Mouse (Mus musculus): ENCODE data around the gene Idnk. TPM values are rescaled to one million over a fixed set of nuclear protein-coding genes. Genes with fewer than 3 reads are reported as not detected.

Idnk gene
- polyA plus RNA-seq, 1 experiment from 2014 or later = 25.8 TPM

DNA sequence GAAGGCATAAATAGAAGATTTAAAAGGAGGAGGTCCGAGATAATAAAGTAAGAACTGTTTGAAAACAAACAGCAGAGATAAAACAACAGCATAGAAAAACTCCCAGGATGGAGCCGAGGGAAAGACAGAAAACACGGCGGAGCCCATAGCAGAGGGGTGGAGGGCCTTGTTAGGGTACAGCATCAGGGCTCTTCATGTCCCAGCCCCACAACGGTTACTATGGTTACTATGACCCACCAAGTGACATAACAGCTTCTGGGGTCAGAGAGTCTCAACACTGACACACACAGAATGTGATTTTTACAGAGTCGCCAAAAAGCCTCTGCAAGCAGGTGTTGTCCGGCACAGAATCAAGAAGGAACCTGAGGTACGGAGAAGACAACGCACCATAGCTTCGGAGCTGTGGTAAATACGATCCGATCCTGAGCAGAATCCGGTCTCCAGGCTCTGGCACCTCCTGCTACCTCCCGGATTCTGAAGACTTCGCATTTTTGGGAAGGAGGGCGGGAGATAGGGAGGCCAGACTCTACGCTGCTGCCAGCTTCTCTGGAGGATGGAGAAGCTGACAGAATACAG lies 9.1 kb upstream of the Idnk start:
- H3K27me3 ChIP-seq (replicated peaks) = peaks cover 7% of the 10 kb centered on the region; the same call in 1 of the 2 replicates
- H3K4me1 ChIP-seq = peaks cover 16% of the 10 kb centered on the region; the same call in 1 of the 2 replicates
- WGBS (ENCODE audit: insufficient replicate concordance) = 5% methylated on average over 17 of the region's 17 CpGs
- H3K4me2 ChIP-seq = peak overlapping the region; percentile 76
- peak overlapping the region; percentile 30; the same call in 1 of the 2 replicates for H3K9ac ChIP-seq
- peak overlapping the region; percentile 59 for H3K27ac ChIP-seq
- ATAC-seq = peak; percentile 90
- 0 out of 2 replicates have a peak, but pooled peaks cover 4% of the 10 kb centered on the region for H3K9me3 ChIP-seq (replicated peaks)
- no peaks in the 10 kb centered on the region for H3K36me3 ChIP-seq
- peak overlapping the region; percentile 54 for H3K4me3 ChIP-seq

DNA sequence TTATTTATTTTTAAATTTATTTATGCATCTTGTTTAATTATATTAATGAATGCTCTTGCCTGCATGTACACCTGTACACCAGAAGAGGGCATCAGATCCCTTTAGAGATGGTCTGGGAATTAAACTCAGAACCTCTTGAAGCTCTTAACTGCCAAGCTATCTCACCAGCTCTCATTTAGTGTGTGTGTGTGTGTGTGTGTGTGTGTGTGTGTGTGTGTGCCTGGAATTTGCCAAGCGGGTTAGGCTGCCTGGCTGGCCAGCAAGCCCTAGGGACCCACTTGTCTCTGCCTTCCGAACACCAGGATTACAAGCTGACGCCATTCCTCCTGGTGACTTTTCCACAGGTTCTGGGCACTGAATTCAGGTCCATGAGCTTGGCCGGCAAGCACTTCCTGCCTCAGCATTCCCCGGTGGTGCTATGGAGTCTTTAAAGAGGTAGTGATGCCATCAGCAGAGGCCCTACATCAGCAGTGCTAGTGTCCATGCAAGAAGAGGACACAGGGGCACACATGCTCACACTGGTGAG lies 8.4 kb upstream of the Idnk start:
- Histone ChIP-seq H3K27me3 (replicated peaks) (peaks cover 7% of the 10 kb centered on the region; the same call in 1 of the 2 replicates), H3K9me3 (replicated peaks) (0 out of 2 replicates have a peak, but pooled peaks cover 4% of the 10 kb centered on the region), H3K9ac (peak overlapping the region; percentile 30; the same call in 1 of the 2 replicates), H3K27ac (no peak overlapping the region), H3K4me3 (peak overlapping the region; percentile 54), H3K4me2 (peak overlapping the region; percentile 76), H3K36me3 (no peaks in the 10 kb centered on the region), H3K4me1 (peaks cover 16% of the 10 kb centered on the region; the same call in 1 of the 2 replicates)
- WGBS (ENCODE audit: insufficient replicate concordance) = 46% methylated on average over 5 of the region's 5 CpGs
- peak; percentile 51; the same call in 1 of the 2 replicates for ATAC-seq

DNA sequence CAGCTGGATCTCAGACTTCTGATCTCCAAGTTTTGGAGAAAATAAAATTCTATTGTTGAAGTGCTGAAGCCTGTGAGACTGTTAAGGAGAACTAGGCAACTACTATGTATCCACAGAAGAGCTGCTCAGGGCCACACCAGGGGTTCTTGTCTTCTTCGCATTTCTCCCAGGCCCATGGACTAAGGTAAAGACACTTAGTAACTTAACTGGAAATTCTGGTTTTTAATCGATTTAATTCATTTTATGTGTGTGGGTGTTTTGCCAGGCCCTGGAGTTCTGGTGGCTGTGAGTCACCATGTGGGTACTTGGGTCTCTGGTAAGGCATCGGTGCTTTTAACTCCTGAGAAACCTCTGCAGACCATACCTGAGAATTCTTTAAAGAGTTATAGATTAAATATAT lies 7.8 kb upstream of the Idnk start:
- ATAC-seq = no peak
- no peak overlapping the region for H3K4me3 ChIP-seq
- no peak overlapping the region for H3K4me2 ChIP-seq
- 0 out of 2 replicates have a peak, but pooled peaks cover 4% of the 10 kb centered on the region for H3K9me3 ChIP-seq (replicated peaks)
- no peaks in the 10 kb centered on the region for H3K36me3 ChIP-seq
- WGBS (ENCODE audit: insufficient replicate concordance) = 70% methylated on average over 3 of the region's 3 CpGs
- H3K9ac ChIP-seq = no peak overlapping the region
- peaks cover 7% of the 10 kb centered on the region; the same call in 1 of the 2 replicates for H3K27me3 ChIP-seq (replicated peaks)
- H3K4me1 ChIP-seq = peaks cover 16% of the 10 kb centered on the region; the same call in 1 of the 2 replicates
- H3K27ac ChIP-seq = no peak overlapping the region

- H3K36me3 ChIP-seq = no peaks in the 10 kb centered on the region
- no peak overlapping the region for H3K4me3 ChIP-seq
- H3K4me2 ChIP-seq = no peak overlapping the region
- WGBS (ENCODE audit: insufficient replicate concordance) = 52% methylated on average over 11 of the region's 11 CpGs
- 0 out of 2 replicates have a peak, but pooled peaks cover 4% of the 10 kb centered on the region for H3K9me3 ChIP-seq (replicated peaks)
- no peak overlapping the region for H3K9ac ChIP-seq
- no peak overlapping the region for H3K27ac ChIP-seq
- peaks cover 16% of the 10 kb centered on the region; the same call in 1 of the 2 replicates for H3K4me1 ChIP-seq
- ATAC-seq = no peak
- H3K27me3 ChIP-seq (replicated peaks) = peaks cover 7% of the 10 kb centered on the region; the same call in 1 of the 2 replicates
These were observed 7.0 kb upstream of the Idnk start for GRCm38 (mm10) chr13:58150442-58150841.

DNA sequence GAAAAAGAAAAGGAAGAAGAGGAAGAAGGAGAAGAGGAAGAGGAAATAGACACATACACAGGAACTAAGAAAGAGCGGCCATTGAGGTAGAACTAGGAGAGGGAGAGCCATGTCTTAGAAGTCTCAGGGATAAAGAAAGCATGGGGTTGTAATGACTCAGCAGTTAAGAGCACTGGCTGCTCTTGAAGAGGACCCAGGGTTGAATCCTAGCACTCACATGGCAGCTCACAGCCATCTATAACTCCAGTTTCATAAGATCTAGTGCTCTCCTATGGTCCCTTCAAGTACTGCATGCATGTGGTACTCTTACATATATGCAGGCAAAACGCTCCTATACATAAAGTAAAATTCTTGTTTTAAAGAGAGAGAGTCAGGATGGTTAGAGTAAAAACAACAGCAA lies 1.4 kb upstream of the Idnk start:
- Histone ChIP-seq H3K4me1 (peaks cover 22% of the 10 kb centered on the region), H3K9ac (no peak overlapping the region), H3K9me3 (replicated peaks) (peaks cover 2% of the 10 kb centered on the region; the same call in 1 of the 2 replicates), H3K36me3 (peaks cover 14% of the 10 kb centered on the region), H3K4me2 (no peak overlapping the region), H3K27me3 (replicated peaks) (no peaks in the 10 kb centered on the region), H3K4me3 (no peak overlapping the region), H3K27ac (no peak overlapping the region; the same call in 1 of the 2 replicates)
- 77% methylated on average over 2 of the region's 2 CpGs for WGBS (ENCODE audit: insufficient replicate concordance)
- no peak for ATAC-seq

- 0 out of 2 replicates have a peak overlapping the region, but pooled peaks have one; percentile 48 for H3K27ac ChIP-seq
- H3K9ac ChIP-seq = peak overlapping the region; percentile 87
- H3K4me2 ChIP-seq = peak overlapping the region; percentile 99
- no peaks in the 10 kb centered on the region for H3K27me3 ChIP-seq (replicated peaks)
- H3K9me3 ChIP-seq (replicated peaks) = peaks cover 9% of the 10 kb centered on the region; the same call in 1 of the 2 replicates
- peak overlapping the region; percentile 90 for H3K4me3 ChIP-seq
- peaks cover 21% of the 10 kb centered on the region for H3K36me3 ChIP-seq
- peak; percentile 13; the same call in 1 of the 2 replicates for ATAC-seq
- peaks cover 22% of the 10 kb centered on the region for H3K4me1 ChIP-seq
- WGBS (ENCODE audit: insufficient replicate concordance) = 10% methylated on average over 8 of the region's 8 CpGs
These were observed 413 bp upstream of the Idnk start for GRCm38 (mm10) chr13:58157036-58157435.

GRCm38 (mm10) chr13:58158099-58158912 lies 857 bp downstream of the Idnk start:
- H3K27me3 ChIP-seq (replicated peaks) = no peaks in the 10 kb centered on the region
- peak overlapping the region; percentile 69 for H3K27ac ChIP-seq
- peak overlapping the region; percentile 99 for H3K4me2 ChIP-seq
- H3K36me3 ChIP-seq = peaks cover 30% of the 10 kb centered on the region
- peaks cover 22% of the 10 kb centered on the region for H3K4me1 ChIP-seq
- H3K9ac ChIP-seq = peak overlapping the region; percentile 87
- H3K4me3 ChIP-seq = peak overlapping the region; percentile 90
- 6% methylated on average over 16 of the region's 16 CpGs for WGBS (ENCODE audit: insufficient replicate concordance)
- peaks cover 9% of the 10 kb centered on the region; the same call in 1 of the 2 replicates for H3K9me3 ChIP-seq (replicated peaks)
- ATAC-seq = peak; percentile 75

DNA sequence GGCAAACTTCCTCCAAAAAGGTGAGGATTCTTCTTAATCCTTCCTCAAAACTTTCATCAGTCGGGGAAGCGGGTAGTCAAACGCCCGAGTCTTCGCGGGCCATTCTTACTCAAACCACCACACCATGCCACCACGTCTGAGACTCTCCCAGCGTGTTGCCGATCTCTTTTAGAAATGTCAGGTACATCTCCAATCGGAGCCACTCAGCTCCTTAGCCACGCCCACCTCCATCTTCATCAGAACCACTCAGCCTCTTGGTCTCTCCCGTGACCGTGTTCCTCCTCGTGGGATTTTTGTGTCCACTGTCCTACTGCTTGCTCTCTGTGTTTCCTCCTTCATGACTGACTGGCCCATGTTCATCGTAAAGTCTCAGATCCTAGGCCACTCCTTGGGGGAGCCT lies 3.3 kb downstream of the Idnk start:
- Histone ChIP-seq H3K27ac (no peak overlapping the region), H3K9me3 (replicated peaks) (peaks cover 9% of the 10 kb centered on the region; the same call in 1 of the 2 replicates), H3K27me3 (replicated peaks) (no peaks in the 10 kb centered on the region), H3K36me3 (peaks cover 40% of the 10 kb centered on the region), H3K9ac (no peak overlapping the region), H3K4me1 (peaks cover 22% of the 10 kb centered on the region), H3K4me2 (no peak overlapping the region), H3K4me3 (no peak overlapping the region)
- no peak for ATAC-seq
- 86% methylated on average over 15 of the region's 15 CpGs for WGBS (ENCODE audit: insufficient replicate concordance)

- WGBS (ENCODE audit: insufficient replicate concordance) = 82% methylated on average over 12 of the region's 12 CpGs
- H3K27me3 ChIP-seq (replicated peaks) = no peaks in the 10 kb centered on the region
- no peak overlapping the region for H3K4me3 ChIP-seq
- no peak overlapping the region for H3K9ac ChIP-seq
- no peak for ATAC-seq
- H3K36me3 ChIP-seq = peaks cover 41% of the 10 kb centered on the region
- H3K9me3 ChIP-seq (replicated peaks) = peaks cover 9% of the 10 kb centered on the region; the same call in 1 of the 2 replicates
- H3K27ac ChIP-seq = no peak overlapping the region
- 0 out of 2 replicates have a peak, but pooled peaks cover 4% of the 10 kb centered on the region for H3K4me1 ChIP-seq
- H3K4me2 ChIP-seq = no peak overlapping the region
These were observed 5.9 kb downstream of the Idnk start for GRCm38 (mm10) chr13:58163343-58163742.

- H3K27ac ChIP-seq = no peak overlapping the region
- no peaks in the 10 kb centered on the region for H3K4me1 ChIP-seq
- no peaks in the 10 kb centered on the region for H3K9me3 ChIP-seq (replicated peaks)
- H3K9ac ChIP-seq = no peak overlapping the region
- no peak for ATAC-seq
- no peak overlapping the region for H3K4me2 ChIP-seq
- H3K4me3 ChIP-seq = no peak overlapping the region
- H3K36me3 ChIP-seq = peaks cover 42% of the 10 kb centered on the region
- H3K27me3 ChIP-seq (replicated peaks) = no peaks in the 10 kb centered on the region
These were observed 10.7 kb downstream of the Idnk start for GRCm38 (mm10) chr13:58168119-58168518.

GRCm38 (mm10) chr13:58176105-58176504 lies 18.7 kb downstream of the Idnk start:
- Histone ChIP-seq H3K4me3 (no peak overlapping the region), H3K9ac (no peak overlapping the region), H3K27ac (no peak overlapping the region), H3K36me3 (peaks cover 88% of the 10 kb centered on the region), H3K27me3 (replicated peaks) (no peaks in the 10 kb centered on the region), H3K9me3 (replicated peaks) (no peaks in the 10 kb centered on the region), H3K4me1 (no peaks in the 10 kb centered on the region), H3K4me2 (no peak overlapping the region)
- WGBS (ENCODE audit: insufficient replicate concordance) = 80% methylated on average over 3 of the region's 3 CpGs
- no peak for ATAC-seq
